Mouse (Mus musculus) layer of hippocampus, adult 9-10 months (tissue): Measurements from ENCODE around the gene AC140267.1.

Source experiments
- DNase-seq: peaks from one replicate; pipeline ENCODE4 v3.0.0; 2022; ENCODE audit warnings: low spot score

The AC140267.1 gene

DNA sequence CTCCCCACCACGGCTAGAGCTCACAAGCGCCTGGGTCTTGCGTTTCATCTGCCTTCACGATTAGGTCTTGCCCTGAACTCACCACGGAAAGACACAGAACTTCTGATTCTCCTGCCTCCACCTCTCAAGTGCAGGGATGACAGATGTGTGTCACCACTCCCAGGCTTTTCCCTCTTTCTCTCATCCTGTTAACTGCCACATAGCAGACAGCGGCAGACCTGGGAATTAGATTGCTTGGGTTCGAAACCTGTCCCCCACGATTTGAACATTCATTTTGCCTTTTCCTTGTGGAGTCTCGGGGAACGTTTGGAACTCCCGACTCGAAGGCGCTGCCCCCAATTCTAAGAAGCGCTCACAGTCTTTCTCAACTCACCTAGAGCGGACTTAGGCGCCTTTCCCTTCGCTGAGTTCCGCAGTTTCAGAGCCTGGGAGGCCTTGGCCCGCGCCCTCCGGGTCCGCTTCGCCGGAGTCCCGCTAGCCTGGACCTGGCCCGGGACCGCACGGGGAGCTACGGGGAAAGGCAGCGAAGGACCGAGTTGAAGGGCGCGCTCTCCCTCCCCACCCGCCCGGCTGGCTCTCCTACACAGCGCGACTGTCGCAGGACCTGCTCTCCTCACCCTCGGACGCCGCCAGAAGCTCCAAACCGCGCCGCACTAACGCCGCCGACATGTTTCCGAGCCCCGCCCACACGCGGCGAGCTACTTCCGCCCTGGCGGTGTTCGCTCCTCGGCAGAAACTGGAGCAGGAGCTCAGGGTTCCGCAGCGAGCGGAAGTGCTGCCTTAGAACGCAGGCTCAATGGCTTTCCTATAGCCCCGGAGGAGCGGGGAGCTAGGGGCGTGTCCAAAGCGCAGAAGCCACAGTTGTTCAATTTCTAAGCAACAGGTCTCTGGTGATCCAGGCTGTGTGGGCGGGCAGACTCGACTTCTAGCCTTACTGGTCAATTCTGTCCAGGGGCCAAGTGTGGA, 28.3 kb downstream of the AC140267.1 start, which contains the start of gene Rps19bp1:
Gene Rps19bp1 (minus strand): TSS at position 706 of the 966 bp plus-strand sequence.
- peak; percentile 67 for DNase-seq

DNA sequence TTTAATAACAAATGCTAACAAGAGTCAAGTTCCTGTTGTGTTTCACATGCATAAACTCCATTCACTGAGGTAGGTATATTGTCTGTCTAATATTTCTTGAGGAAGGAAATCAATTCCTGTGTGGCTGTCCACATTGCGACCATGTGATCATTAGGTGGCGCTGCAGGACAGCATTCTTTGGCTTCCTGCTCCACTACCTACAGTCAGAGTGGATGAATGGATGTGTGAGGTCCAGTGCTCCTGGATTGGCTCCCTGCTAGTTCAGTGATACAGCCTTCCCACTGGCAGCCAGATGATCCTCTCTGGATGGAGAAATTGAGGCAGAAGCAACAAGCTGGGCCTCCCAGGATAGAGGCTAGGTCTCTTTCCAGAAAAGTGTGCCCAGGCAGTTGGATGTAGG, 30.6 kb downstream of the AC140267.1 start:
- DNase-seq = peak; percentile 85

DNA sequence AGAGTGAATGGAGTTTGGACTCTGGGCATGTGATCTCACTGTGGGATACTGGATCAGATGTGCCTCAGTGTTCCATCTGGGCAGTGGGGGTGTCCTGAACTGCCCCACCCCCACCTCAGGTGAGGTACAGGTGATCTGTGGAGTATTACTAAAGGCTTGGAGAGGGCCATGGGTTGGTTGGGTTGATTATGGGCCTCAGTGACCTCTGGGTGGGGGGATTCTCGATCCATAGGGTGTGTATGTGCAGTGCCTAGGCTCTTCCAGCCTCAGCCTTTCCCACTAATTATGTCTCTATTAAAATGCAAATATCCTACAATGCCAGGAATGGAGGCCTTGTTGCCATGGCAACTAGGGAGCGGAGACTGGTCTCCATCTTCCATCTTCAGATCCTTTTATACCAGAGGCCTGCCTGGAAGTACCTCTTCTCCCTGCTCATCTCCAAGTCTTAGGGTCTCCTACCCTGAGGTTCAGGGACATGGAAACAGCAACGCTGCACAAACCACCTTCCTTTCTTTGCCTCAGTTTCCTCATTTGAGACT, 36.3 kb downstream of the AC140267.1 start:
- DNase-seq = no peak

DNA sequence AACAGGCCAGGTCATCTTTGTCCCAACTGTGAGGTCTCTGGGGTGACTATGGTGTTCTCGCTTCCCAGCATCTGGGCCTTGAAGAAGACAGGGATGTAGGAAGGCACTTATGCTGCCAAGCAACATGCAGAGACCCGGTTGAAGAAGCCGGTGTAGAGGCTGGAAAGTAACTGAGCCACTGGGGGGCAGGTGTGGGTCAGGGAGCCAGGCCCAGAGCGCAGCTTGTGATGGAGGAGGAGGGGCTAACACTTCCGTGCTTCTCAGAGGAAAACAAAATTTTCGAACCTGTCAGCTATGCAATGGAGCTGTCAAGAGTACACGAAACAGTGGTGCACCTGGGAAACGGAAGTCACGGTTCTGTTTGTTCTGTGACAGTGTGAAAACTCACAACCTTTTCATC, 41.5 kb downstream of the AC140267.1 start:
- no peak for DNase-seq

DNA sequence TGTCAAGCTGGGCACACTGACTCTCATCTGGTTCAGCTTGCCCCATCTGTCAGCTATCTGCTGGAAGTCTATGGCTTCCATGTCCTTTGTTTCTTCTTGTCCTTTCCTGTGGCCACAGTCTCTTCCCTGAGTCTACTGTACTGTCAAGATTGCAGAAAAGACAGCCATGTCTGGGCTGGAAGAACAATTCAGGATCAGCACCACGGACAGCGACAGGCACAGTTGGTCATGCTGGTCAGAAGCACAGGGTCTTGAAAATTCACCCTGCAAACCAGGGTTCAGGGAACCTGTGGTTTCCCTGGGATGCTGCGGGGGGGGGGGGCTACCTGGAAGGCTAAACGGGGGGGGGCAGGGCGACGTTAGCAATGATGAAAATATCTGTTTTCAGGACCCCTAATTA, 42.0 kb downstream of the AC140267.1 start:
- no peak for DNase-seq

DNA sequence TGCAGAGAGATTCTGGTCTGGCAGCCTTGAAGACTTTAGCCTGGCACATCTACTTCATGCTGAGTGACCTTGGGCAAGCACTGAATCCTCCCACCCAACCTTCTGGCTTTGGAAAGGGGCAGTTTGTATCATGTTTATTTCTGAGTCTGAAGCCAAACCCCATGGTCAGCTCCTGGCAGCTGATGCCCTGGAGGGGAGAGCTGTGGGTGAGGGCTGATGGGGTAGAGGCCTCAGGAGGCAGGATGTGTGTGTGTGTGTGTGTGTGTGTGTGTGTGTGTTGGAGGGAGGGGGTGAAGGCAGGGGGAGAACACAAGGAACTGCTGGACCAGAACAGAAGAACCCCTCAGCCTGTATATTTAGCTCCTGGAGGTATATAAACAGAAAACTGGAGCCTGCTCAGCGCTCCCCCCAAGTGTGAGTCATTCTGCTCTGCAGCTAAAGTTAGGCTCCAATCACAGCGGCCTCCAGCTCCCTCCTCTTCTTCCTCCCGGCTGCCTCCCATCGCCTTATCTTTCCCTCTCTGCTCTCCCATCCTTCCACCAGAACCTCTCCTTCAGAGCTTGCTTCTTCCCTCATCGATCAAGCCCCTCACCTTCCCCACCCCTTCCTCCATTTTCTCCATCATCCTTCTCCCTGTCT, 42.6 kb downstream of the AC140267.1 start:
- DNase-seq = no peak

DNA sequence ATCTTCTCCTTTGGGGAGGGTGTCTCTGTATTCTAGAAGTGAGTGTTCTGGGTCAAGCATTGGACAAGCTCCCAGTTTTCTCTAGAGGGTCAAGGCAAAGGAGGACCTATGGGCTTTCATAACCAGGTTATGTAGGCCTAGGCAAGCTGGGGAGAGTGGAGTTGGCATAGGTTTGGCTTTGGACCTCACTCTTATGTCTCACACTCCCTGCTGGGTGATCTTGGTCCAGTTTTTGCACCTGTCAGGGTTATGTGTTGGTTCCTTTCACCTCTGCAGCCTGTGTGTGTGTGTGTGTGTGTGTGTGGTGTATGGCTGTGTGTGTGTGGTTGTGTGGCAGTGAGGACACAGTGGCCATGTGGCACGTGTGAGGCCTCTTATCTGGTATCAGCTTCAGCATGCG, 43.4 kb downstream of the AC140267.1 start:
- no peak for DNase-seq

DNA sequence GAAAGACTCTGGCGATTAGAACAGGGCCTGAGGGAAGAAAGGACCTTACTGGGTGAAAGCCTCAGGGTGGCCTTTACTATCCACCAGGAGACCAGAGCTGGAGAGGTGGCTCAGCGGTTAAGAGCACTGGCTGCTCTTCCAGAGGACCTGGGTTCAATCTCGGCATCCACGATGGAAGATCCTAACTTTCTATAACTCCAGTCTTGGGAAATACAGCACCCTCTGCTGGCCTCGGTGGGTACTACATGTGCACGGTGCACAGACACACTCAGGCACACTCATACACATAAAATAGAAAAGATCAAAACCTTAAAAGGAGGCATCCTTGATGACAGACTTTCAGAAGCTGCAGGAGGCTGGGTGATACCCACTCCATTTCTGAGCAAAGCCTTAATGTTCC, 45.0 kb downstream of the AC140267.1 start:
- DNase-seq = no peak
